Mouse (Mus musculus) kidney, embryonic 14.5 days (tissue): ENCODE measurements around the gene Tnfsf13. TPM values are rescaled to one million over a fixed set of nuclear protein-coding genes. Genes with fewer than 3 reads are reported as not detected.

Source experiments
- ATAC-seq: fragments of 200-750 bp; cut with Nextera tagmentation; 2 replicates; pipeline ENCODE4 v1.8.0; 2017; ENCODE audit warnings: moderate number of reproducible peaks, mild to moderate bottlenecking, moderate TSS enrichment, moderate library complexity; ENCODE audit not compliant: low FRiP score, low TSS enrichment
- H3K27ac ChIP-seq: fragments of 300-500 bp; sonication (generic); 2 replicates; pipeline ENCODE4 v1.5.1; 2014; ENCODE audit warnings: low read depth, mild to moderate bottlenecking, low read length, moderate library complexity, mixed read lengths
- H3K27me3 ChIP-seq: fragments of 300-500 bp; sonication (generic); 2 replicates; pipeline ENCODE4 v1.6.1; 2014; ENCODE audit warnings: mild to moderate bottlenecking, low read length; ENCODE audit not compliant: control insufficient read depth, insufficient read depth
- H3K36me3 ChIP-seq: fragments of 300-500 bp; sonication (generic); 2 replicates; pipeline ENCODE4 v1.6.1; 2014; ENCODE audit warnings: low read length, mixed read lengths; ENCODE audit not compliant: control insufficient read depth, insufficient read depth
- H3K4me1 ChIP-seq: fragments of 300-500 bp; sonication (generic); 2 replicates; pipeline ENCODE4 v1.6.1; 2014; ENCODE audit warnings: low read length, mixed read lengths; ENCODE audit not compliant: control insufficient read depth, insufficient read depth
- H3K4me2 ChIP-seq: fragments of 300-500 bp; sonication (generic); replicated peaks from 2 replicates; pipeline ENCODE4 v1.6.1; 2014; ENCODE audit warnings: low read depth, mild to moderate bottlenecking, low read length
- H3K4me3 ChIP-seq: fragments of 300-500 bp; sonication (generic); 2 replicates; pipeline ENCODE4 v1.5.1; 2014; ENCODE audit warnings: mild to moderate bottlenecking, low read length
- H3K9ac ChIP-seq: fragments of 300-500 bp; sonication (generic); 2 replicates; pipeline ENCODE4 v1.6.1; 2014; ENCODE audit warnings: low read depth, mild to moderate bottlenecking, low read length, moderate library complexity
- H3K9me3 ChIP-seq: fragments of 300-500 bp; sonication (generic); 2 replicates; pipeline ENCODE4 v1.6.1; 2016; ENCODE audit warnings: low read length; ENCODE audit not compliant: control insufficient read depth
- WGBS: fragments of 180-500 bp; shearing (Covaris S2); extraction: QIAGEN DNeasy Blood & Tissue Kit; methylation state at CpG from one replicate; pipeline ENCODE4 v1.1.7; 2014; 5-methylcytosine and 5-hydroxymethylcytosine counted together
- polyA plus RNA-seq: library from polyadenylated mRNA; unstranded; fragments of >200 nt; fragmentation: Nextera tagmentation; extraction: Ambion mirVana; gene quantifications from 2 replicates; pipeline ENCODE4 v1.2.1, GENCODE M21; 2014

Gene Tnfsf13
- polyA plus RNA-seq, 1 experiment from 2014 or later: 0.34 TPM

- ATAC-seq: peak; percentile 33; the same call in 1 of the 2 replicates
Observed at GRCm38 (mm10) chr11:69715929-69716328, 30.3 kb upstream of the Tnfsf13 start.

DNA sequence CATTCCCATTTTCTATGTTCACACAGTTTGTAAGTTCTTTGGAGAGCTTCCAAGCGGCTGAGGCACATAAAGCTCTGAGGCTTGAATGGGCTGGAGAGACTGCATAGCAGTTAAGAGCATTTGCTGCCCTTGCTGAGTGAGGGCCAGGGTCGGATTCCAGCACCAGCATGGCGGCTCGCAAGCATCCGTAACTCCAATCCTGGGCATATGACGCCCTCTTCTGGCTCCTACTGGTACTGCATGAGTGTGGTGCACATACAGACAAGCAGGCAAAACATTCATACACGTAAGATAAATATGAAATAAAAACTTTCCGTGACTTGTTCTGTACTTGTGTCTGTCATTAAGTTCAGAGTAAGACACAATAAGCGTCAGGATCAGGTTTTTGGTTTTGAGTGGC, 29.9 kb upstream of the Tnfsf13 start:
- H3K9me3 ChIP-seq: no peaks in the 10 kb centered on the region
- no peak overlapping the region for H3K4me3 ChIP-seq
- no peak overlapping the region for H3K9ac ChIP-seq
- WGBS: 53% methylated on average over 9 of the region's 9 CpGs
- H3K4me1 ChIP-seq: peaks cover 20% of the 10 kb centered on the region
- peak overlapping the region; percentile 57 for H3K27ac ChIP-seq
- H3K27me3 ChIP-seq: no peaks in the 10 kb centered on the region
- ATAC-seq: no peak
- no peaks in the 10 kb centered on the region for H3K36me3 ChIP-seq
- H3K4me2 ChIP-seq: no peak overlapping the region

More at GRCm38 (mm10) chr11:69715929-69716328, 30.3 kb upstream of the Tnfsf13 start:
- no peak overlapping the region for H3K4me2 ChIP-seq
- H3K27me3 ChIP-seq: no peaks in the 10 kb centered on the region
- H3K9me3 ChIP-seq: no peaks in the 10 kb centered on the region
- H3K27ac ChIP-seq: peak overlapping the region; percentile 57; the same call in 1 of the 2 replicates
- H3K4me1 ChIP-seq: peaks cover 20% of the 10 kb centered on the region
- WGBS: 14% methylated on average over 5 of the region's 5 CpGs
- H3K36me3 ChIP-seq: no peaks in the 10 kb centered on the region
- no peak overlapping the region for H3K4me3 ChIP-seq
- H3K9ac ChIP-seq: no peak overlapping the region; the same call in 1 of the 2 replicates

- H3K4me1 ChIP-seq: peaks cover 20% of the 10 kb centered on the region
- 35% methylated on average over 18 of the region's 18 CpGs for WGBS
- H3K27me3 ChIP-seq: no peaks in the 10 kb centered on the region
- ATAC-seq: peak; percentile 66
- peak overlapping the region; percentile 57 for H3K27ac ChIP-seq
- no peak overlapping the region for H3K9ac ChIP-seq
- no peak overlapping the region for H3K4me3 ChIP-seq
- no peaks in the 10 kb centered on the region for H3K9me3 ChIP-seq
- no peaks in the 10 kb centered on the region for H3K36me3 ChIP-seq
- peak overlapping the region; percentile 11 for H3K4me2 ChIP-seq
Observed at GRCm38 (mm10) chr11:69714636-69715329, 29.2 kb upstream of the Tnfsf13 start.

DNA sequence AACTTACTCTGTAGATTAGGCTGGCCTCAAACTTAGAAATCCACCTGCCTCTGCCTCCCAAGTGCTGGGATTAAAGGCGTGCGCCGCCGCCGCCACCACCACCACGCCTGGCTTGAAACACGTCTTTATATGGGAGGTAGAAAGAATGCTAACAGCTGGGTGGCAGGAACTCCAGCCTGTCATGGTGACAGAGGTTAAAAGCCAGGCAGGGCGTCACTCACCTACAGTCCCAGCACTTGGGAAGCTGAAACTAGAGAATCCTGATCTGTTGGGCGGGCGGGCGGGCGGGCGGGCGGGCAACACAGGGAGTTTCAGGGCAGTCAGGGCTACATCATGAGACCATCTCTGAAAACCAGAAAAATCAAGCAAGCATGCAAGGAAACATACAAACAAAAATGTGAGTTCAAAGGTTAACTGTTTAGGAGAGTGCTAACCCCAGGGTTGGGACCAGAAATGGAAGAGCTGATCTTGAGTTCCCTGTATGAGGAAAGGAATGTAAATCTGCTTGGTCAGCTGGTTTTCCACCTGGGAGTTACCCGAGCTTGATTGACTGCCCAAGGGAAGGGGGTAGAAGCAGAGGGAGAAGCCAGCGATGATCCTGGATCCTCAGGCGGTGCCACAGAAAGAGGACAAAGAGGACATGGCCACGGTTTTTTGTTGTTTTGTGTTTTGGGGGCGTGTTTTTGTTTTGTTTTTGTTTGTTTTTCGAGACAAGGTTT, 27.5 kb upstream of the Tnfsf13 start:
- WGBS: 47% methylated on average over 20 of the region's 20 CpGs
- Histone ChIP-seq H3K4me1 (peaks cover 20% of the 10 kb centered on the region), H3K9me3 (no peaks in the 10 kb centered on the region), H3K4me3 (no peak overlapping the region), H3K27ac (peak overlapping the region; percentile 47), H3K36me3 (no peaks in the 10 kb centered on the region), H3K9ac (no peak overlapping the region), H3K4me2 (no peak overlapping the region), H3K27me3 (no peaks in the 10 kb centered on the region)
- peak; percentile 48; the same call in 1 of the 2 replicates for ATAC-seq

DNA sequence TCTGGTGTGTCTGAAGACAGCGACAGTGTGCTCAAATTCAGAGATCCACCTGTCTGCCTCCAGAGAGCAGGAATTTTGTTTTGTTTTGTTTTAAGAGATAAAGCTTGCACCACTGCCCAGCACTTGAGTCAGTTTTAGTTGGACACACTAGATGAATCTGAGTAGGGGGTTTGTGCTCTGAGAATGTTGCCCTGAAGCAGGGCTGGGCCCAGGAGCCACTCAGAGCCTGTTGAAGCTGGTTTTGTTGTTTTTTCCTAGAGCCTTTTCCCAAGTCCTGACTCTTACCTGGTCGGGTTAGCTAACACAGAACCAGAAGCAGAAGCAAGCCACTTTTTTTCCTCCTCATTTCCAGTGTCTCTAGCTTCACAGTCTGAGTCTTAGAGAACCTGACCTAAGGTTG, 25.5 kb upstream of the Tnfsf13 start:
- no peak for ATAC-seq
- 70% methylated on average over 2 of the region's 2 CpGs for WGBS
- no peak overlapping the region for H3K4me2 ChIP-seq
- no peak overlapping the region for H3K27ac ChIP-seq
- no peaks in the 10 kb centered on the region for H3K27me3 ChIP-seq
- peaks cover 18% of the 10 kb centered on the region for H3K4me1 ChIP-seq
- no peaks in the 10 kb centered on the region for H3K36me3 ChIP-seq
- no peak overlapping the region for H3K9ac ChIP-seq
- no peaks in the 10 kb centered on the region for H3K9me3 ChIP-seq
- no peak overlapping the region for H3K4me3 ChIP-seq

- Histone ChIP-seq H3K27ac (no peak overlapping the region), H3K27me3 (no peaks in the 10 kb centered on the region), H3K9ac (no peak overlapping the region), H3K4me2 (no peak overlapping the region), H3K9me3 (no peaks in the 10 kb centered on the region), H3K36me3 (no peaks in the 10 kb centered on the region), H3K4me3 (no peak overlapping the region), H3K4me1 (peaks cover 12% of the 10 kb centered on the region; the same call in 1 of the 2 replicates)
- 80% methylated on average over 3 of the region's 3 CpGs for WGBS
- ATAC-seq: no peak
Observed at GRCm38 (mm10) chr11:69710470-69710869, 24.9 kb upstream of the Tnfsf13 start.

DNA sequence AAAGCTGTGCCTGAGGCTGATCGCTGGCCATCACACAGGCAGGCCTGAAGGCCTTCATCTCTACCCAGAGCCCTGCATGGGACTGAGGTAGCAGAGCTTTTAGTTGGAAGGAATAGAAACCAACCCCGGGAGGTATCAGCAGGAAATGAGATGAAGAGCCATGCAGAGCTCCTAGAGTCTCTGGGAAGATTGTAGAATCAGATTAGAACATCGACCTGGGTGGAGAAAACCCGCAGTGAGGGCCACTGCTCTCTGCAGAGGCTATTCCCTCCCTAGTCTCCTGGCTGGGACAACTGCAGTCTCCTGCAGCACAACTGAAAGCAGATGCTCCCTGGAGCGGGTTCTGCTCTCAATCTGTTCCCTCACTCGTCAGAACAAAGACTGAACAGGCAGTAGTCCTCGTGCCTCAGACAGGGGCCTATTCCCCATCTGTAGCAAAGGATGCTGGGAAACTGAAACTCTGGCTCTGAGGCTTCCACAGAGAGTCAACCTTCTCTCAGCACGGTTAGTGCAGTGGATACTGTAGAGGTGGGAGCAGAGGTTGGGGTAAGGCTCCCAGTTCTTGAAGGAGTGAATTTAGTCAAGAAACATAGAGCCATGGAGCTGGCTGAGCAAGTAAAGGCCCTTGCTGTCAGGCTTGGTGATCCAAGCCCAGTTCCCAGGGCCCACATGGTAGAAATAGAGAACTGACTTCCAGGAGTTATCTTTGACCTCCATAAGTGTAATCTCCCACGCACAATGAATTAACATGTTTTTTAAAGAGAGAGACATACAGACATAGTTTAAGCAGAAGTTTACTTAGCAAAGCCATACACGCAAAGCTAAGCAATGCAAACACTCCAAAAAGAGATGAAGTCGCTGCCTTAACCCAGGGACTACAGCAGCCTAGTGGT, 24.2 kb upstream of the Tnfsf13 start:
- Histone ChIP-seq H3K4me1 (peaks cover 7% of the 10 kb centered on the region; the same call in 1 of the 2 replicates), H3K27ac (no peak overlapping the region), H3K4me3 (no peak overlapping the region), H3K36me3 (no peaks in the 10 kb centered on the region), H3K9ac (no peak overlapping the region), H3K9me3 (no peaks in the 10 kb centered on the region), H3K27me3 (no peaks in the 10 kb centered on the region), H3K4me2 (no peak overlapping the region)
- no peak for ATAC-seq
- 57% methylated on average over 11 of the region's 11 CpGs for WGBS

GRCm38 (mm10) chr11:69708614-69709265, 23.2 kb upstream of the Tnfsf13 start:
- Histone ChIP-seq H3K4me3 (no peak overlapping the region), H3K4me1 (no peaks in the 10 kb centered on the region), H3K9ac (no peak overlapping the region), H3K4me2 (no peak overlapping the region), H3K27me3 (no peaks in the 10 kb centered on the region), H3K9me3 (no peaks in the 10 kb centered on the region), H3K36me3 (no peaks in the 10 kb centered on the region), H3K27ac (no peak overlapping the region)
- no peak for ATAC-seq
- WGBS: 70% methylated on average over 3 of the region's 3 CpGs
